Mouse (Mus musculus) limb, embryonic 13.5 days (tissue): Measurements from ENCODE around the gene Agap1. TPM values are rescaled to one million over a fixed set of nuclear protein-coding genes. Genes with fewer than 3 reads are reported as not detected.

Experiments used
- ATAC-seq: fragments of 200-750 bp; cut with Nextera tagmentation; 2 replicates; pipeline ENCODE4 v1.8.0; 2017; ENCODE audit warnings: low read depth, moderate number of reproducible peaks, moderate TSS enrichment; ENCODE audit not compliant: low FRiP score
- H3K27ac ChIP-seq: fragments of 300-500 bp; sonication (generic); 2 replicates; pipeline ENCODE4 v1.5.1; 2015; ENCODE audit warnings: inconsistent platforms, mild to moderate bottlenecking, moderate library complexity
- H3K27me3 ChIP-seq: fragments of 300-500 bp; sonication (generic); 2 replicates; pipeline ENCODE4 v1.6.1; 2015; ENCODE audit warnings: mild to moderate bottlenecking, inconsistent platforms
- H3K36me3 ChIP-seq: fragments of 300-500 bp; sonication (generic); 2 replicates; pipeline ENCODE4 v1.6.1; 2015; ENCODE audit warnings: inconsistent platforms, mild to moderate bottlenecking, moderate library complexity
- H3K4me1 ChIP-seq: fragments of 300-500 bp; sonication (generic); 2 replicates; pipeline ENCODE4 v1.6.1; 2015; ENCODE audit warnings: inconsistent platforms
- H3K4me2 ChIP-seq: fragments of 300-500 bp; sonication (generic); replicated peaks from 2 replicates; pipeline ENCODE4 v1.6.1; 2015; ENCODE audit warnings: inconsistent platforms, mild to moderate bottlenecking, moderate library complexity
- H3K4me3 ChIP-seq: fragments of 300-500 bp; sonication (generic); 2 replicates; pipeline ENCODE4 v1.5.1; 2015; ENCODE audit warnings: moderate library complexity, mild to moderate bottlenecking, inconsistent platforms
- H3K9ac ChIP-seq: fragments of 300-500 bp; sonication (generic); 2 replicates; pipeline ENCODE4 v1.6.1; 2015; ENCODE audit warnings: mild to moderate bottlenecking, inconsistent platforms
- H3K9me3 ChIP-seq: fragments of 300-500 bp; sonication (generic); 2 replicates; pipeline ENCODE4 v1.6.1; 2016; ENCODE audit warnings: inconsistent platforms
- WGBS: fragments of 180-500 bp; shearing (Covaris S2); methylation state at CpG from one replicate; pipeline ENCODE4 v1.1.7; 2015; 5-methylcytosine and 5-hydroxymethylcytosine counted together
- polyA plus RNA-seq: library from polyadenylated mRNA; unstranded; fragments of >200 nt; fragmentation: Nextera tagmentation; extraction: Ambion mirVana; gene quantifications from 2 replicates; pipeline ENCODE4 v1.2.1, GENCODE M21; 2015

The Agap1 gene
- polyA plus RNA-seq, 1 experiment from 2014 or later = 13.3 TPM

DNA sequence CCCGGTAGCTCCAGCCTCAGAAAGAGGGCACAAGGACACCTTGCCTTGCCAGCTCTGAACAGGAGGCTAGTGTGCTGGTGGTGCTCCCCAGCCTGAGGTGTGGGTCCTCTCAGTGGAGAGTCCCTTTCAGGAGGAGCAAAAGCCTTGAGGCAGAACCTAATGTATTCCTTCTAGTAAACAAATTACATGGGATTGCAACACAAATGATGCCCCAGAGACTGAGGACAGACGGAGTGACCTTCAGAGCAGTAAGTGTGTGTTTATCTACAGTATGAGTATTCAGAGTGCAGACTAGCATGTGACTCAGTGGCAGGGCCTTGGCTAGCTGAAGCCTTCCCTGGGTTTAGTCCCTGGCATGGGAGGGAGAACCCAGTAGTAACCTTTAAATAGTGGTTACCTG is 165.4 kb downstream of the Agap1 start:
- peaks cover 43% of the 10 kb centered on the region for H3K4me1 ChIP-seq
- 0 out of 2 replicates have a peak, but pooled peaks cover 4% of the 10 kb centered on the region for H3K36me3 ChIP-seq
- no peak for ATAC-seq
- no peak overlapping the region for H3K4me3 ChIP-seq
- H3K27me3 ChIP-seq = no peaks in the 10 kb centered on the region
- no peak overlapping the region for H3K9ac ChIP-seq
- H3K27ac ChIP-seq = no peak overlapping the region
- 82% methylated on average over 2 of the region's 2 CpGs for WGBS
- H3K9me3 ChIP-seq = no peaks in the 10 kb centered on the region
- no peak overlapping the region for H3K4me2 ChIP-seq

DNA sequence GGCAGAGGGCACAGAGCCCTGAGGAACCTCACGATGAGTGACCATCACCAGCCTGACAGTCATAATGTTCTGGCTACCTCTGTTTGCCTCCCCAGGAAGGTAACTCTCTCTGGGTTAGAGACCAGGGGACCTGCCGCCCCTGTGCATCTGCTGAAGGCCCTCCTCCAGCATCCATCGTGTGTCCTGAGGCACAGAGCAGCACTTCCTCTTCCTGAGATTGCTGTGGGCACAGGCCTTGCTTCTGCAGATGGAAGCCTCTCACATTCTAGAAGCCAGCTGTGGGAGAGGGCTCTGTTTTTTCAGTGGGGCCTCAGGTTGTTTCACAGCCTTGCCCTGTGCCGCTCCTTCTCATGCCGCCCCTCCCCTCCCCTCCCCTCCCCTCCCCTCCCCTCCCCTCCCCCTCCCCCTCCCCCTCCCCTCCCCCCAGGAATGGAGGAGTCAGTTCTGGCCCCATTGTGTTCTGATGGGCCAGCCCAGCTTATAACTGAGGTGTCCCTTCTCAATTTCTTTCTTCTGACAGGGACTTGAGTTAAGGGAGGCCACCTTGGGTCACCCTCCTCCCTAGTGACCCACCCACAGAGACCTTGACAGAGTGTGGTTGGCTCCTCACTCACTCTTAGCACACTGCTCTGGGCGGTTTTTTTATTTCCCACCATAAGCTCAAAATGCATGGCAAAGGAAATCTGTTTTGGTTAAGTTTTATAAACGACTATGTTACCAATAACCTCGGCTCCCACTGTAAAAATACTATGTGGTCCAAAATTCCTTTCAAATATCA is 166.6 kb downstream of the Agap1 start:
- Histone ChIP-seq H3K4me2 (no peak overlapping the region), H3K27me3 (no peaks in the 10 kb centered on the region), H3K9ac (no peak overlapping the region), H3K27ac (no peak overlapping the region), H3K9me3 (no peaks in the 10 kb centered on the region), H3K4me1 (peaks cover 34% of the 10 kb centered on the region), H3K4me3 (no peak overlapping the region), H3K36me3 (peaks cover 8% of the 10 kb centered on the region; the same call in 1 of the 2 replicates)
- WGBS = 44% methylated on average over 8 of the region's 8 CpGs
- peak; percentile 55; the same call in 1 of the 2 replicates for ATAC-seq

DNA sequence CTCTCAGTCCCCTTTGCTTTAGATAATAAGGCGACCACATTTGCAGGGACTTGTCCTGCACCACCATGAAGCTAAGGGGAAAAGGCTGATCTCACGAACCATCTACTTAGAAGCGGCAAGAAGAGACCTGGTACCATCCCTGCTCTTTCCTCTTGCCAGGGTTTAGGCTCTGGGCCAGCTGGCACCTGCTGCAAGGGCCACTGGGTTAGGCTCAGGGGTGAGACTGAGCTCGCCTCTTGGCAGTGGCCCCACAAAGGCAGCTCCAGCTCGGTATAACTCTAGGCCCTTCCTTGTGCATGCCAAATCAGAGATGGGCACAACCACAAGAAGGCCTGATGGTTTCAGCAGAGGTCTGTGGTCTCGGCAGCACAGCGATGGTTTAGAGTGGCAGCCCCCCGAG is 167.3 kb downstream of the Agap1 start:
- Histone ChIP-seq H3K27ac (no peak overlapping the region; the same call in 1 of the 2 replicates), H3K27me3 (no peaks in the 10 kb centered on the region), H3K4me3 (no peak overlapping the region), H3K4me1 (peaks cover 29% of the 10 kb centered on the region), H3K9ac (no peak overlapping the region), H3K4me2 (no peak overlapping the region), H3K9me3 (no peaks in the 10 kb centered on the region), H3K36me3 (peaks cover 8% of the 10 kb centered on the region; the same call in 1 of the 2 replicates)
- 73% methylated on average over 8 of the region's 8 CpGs for WGBS
- ATAC-seq = no peak; the same call in 1 of the 2 replicates

DNA sequence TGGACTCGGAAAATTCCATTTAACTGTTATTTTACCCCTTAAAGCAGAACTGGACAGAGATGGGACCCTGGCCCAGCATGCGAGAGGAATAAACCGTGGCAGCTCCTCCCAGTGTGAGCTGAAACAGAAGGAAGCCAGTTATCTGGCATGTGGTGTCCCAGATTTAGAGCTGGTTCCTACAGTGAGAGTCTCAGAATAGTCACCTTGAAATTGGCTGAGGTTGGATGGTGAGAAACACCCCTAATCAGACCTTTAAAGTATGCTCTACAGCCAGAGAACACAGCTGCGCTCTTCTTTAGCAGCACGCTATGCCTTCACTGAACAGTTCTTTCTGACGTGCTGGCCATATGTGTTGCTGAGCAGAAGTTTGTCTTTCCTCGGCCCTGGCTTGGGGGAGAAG is 168.2 kb downstream of the Agap1 start:
- Histone ChIP-seq H3K4me3 (no peak overlapping the region), H3K9me3 (no peaks in the 10 kb centered on the region), H3K27ac (no peak overlapping the region), H3K4me1 (peaks cover 36% of the 10 kb centered on the region), H3K9ac (no peak overlapping the region), H3K27me3 (no peaks in the 10 kb centered on the region), H3K36me3 (peaks cover 8% of the 10 kb centered on the region; the same call in 1 of the 2 replicates), H3K4me2 (no peak overlapping the region)
- ATAC-seq = no peak
- 79% methylated on average over 7 of the region's 7 CpGs for WGBS

DNA sequence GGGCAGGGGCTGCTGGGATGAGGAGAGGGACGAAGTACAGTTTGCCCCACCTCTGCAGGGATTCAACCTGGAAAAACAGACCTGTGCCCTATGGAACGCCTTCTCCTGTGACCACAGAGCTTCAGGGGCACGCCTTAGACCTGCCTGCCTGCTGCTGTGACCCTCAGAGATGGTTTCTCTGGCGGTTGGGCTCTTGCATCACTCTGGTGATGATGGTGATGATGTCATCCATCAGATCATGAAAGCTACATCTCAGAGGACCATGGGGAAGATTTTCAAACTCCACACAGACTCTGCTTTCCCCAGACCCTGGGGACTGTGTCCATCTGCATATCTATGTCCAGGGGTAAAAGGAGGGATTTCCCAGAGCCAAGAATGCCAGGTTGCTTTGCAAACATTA is 170.7 kb downstream of the Agap1 start:
- no peaks in the 10 kb centered on the region for H3K27me3 ChIP-seq
- 84% methylated on average over 4 of the region's 4 CpGs for WGBS

DNA sequence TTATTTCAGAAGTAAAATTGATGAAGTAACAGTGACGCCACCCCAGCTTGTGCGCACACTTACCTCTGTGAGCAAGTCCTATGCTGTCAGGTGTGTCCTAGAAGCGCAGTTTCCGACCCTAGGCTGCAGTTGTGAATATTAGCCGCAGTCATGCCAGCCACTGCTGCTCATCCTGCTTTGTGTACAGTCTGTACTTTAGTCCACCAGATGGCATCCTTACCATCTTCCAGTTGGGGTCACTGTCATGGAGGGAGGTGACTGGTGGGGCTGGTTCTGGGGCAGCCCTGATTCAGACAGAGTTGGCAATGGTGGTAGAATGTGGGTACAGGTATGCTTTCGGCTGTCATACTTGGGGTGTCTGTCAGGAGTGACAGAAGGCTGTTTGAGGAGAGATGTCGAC is 171.4 kb downstream of the Agap1 start:
- H3K4me2 ChIP-seq = no peak overlapping the region
- no peak overlapping the region for H3K27ac ChIP-seq
- ATAC-seq = no peak
- no peaks in the 10 kb centered on the region for H3K27me3 ChIP-seq
- 95% methylated on average over 7 of the region's 7 CpGs for WGBS
- peaks cover 22% of the 10 kb centered on the region for H3K4me1 ChIP-seq
- peaks cover 31% of the 10 kb centered on the region for H3K36me3 ChIP-seq
- H3K9ac ChIP-seq = no peak overlapping the region
- no peak overlapping the region for H3K4me3 ChIP-seq
- H3K9me3 ChIP-seq = no peaks in the 10 kb centered on the region

More for the DNA sequence above, 170.7 kb downstream of the Agap1 start:
- H3K4me2 ChIP-seq = no peak overlapping the region
- H3K9ac ChIP-seq = no peak overlapping the region
- H3K4me1 ChIP-seq = peaks cover 28% of the 10 kb centered on the region
- no peak for ATAC-seq
- H3K36me3 ChIP-seq = peaks cover 26% of the 10 kb centered on the region
- H3K9me3 ChIP-seq = no peaks in the 10 kb centered on the region
- no peak overlapping the region for H3K27ac ChIP-seq
- H3K4me3 ChIP-seq = no peak overlapping the region

DNA sequence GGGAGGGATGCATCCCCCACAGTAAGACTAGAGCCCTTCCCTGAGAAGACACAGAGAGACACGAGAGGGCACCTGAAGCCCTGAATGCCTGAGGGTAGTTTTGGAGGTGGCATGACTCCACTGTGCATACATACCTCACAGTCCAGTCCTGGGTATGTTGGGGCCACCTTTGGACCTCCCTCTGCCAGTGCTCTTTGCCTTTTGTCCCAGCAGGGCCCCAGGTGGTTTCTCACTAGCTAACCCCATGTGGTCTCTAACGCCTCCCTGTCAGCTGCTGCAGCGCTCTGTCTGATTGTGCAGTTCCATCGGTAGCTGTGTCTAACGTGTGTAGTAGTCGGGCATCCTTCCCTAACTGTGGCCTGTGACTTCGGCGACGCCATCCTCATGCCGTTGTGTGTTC is 172.3 kb downstream of the Agap1 start:
- 71% methylated on average over 10 of the region's 10 CpGs for WGBS
- Histone ChIP-seq H3K4me2 (no peak overlapping the region), H3K9me3 (no peaks in the 10 kb centered on the region), H3K27ac (peak overlapping the region; percentile 48; the same call in 1 of the 2 replicates), H3K9ac (no peak overlapping the region), H3K4me1 (peaks cover 17% of the 10 kb centered on the region), H3K4me3 (no peak overlapping the region), H3K36me3 (peaks cover 32% of the 10 kb centered on the region), H3K27me3 (no peaks in the 10 kb centered on the region)
- no peak for ATAC-seq

DNA sequence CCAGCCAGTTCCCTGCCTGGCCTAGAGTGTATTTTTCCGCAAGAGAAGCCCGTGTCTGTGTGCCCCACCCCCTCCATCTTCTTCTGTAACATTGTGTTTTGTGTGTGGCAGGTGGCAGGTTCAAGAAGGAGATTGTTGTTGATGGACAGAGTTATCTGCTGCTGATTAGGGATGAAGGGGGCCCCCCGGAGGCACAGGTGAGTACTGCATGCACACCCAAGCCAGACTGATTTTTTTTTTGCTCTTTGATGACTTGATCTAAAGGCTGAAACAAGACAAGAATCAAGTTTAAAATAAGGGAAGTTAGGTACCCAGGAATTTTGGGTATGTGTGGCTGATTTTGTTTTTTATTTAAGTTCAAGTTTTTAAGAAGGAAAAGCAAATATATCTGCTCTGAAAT is 173.0 kb downstream of the Agap1 start:
- Histone ChIP-seq H3K4me1 (peaks cover 10% of the 10 kb centered on the region), H3K27me3 (no peaks in the 10 kb centered on the region), H3K4me3 (no peak overlapping the region), H3K9me3 (no peaks in the 10 kb centered on the region), H3K9ac (no peak overlapping the region), H3K4me2 (no peak overlapping the region), H3K27ac (no peak overlapping the region), H3K36me3 (peaks cover 32% of the 10 kb centered on the region)
- no peak for ATAC-seq
- 58% methylated on average over 3 of the region's 3 CpGs for WGBS

DNA sequence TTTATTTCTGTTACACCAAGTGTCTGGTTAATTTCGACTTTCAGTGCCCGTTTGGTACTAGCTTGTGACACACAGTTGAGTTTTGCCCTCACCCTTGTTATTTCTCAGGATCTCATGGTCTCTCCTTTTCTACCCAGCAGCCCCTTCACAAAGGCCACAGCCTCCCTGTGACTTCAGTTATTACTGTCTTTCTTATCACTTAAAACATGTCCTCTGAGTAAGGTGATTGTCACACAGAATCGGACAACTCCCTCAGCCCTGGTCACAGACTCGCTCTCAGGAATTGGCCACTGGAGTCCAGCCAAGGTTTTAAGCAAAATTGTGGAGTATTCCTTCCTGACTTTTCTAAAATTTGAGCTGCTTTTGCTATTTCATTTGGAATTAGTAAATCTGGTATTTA is 176.2 kb downstream of the Agap1 start:
- Histone ChIP-seq H3K4me3 (no peak overlapping the region), H3K36me3 (peaks cover 50% of the 10 kb centered on the region), H3K9me3 (no peaks in the 10 kb centered on the region), H3K4me1 (peaks cover 6% of the 10 kb centered on the region; the same call in 1 of the 2 replicates), H3K27ac (no peak overlapping the region), H3K27me3 (no peaks in the 10 kb centered on the region), H3K4me2 (no peak overlapping the region), H3K9ac (no peak overlapping the region)
- ATAC-seq = no peak
- 87% methylated on average over 4 of the region's 4 CpGs for WGBS

DNA sequence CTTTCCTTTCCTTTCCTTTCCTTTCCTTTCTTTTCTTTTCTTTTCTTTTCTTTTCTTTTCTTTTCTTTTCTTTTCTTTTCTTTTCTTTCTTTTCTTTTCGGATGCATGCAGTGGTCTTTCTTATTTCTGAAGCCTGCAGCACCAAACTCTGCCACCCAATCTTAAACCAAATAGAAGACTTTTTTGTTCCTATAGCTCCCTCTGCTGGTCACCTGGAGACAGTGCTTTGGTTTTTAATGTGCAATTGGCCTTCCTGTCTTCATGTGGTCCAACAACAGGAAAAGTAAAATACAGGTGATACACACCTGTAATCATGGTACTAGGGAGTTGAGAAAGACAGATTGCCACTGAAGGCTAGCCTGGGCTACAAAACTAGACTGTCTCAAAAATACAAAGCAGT is 177.1 kb downstream of the Agap1 start:
- H3K9me3 ChIP-seq = no peaks in the 10 kb centered on the region

DNA sequence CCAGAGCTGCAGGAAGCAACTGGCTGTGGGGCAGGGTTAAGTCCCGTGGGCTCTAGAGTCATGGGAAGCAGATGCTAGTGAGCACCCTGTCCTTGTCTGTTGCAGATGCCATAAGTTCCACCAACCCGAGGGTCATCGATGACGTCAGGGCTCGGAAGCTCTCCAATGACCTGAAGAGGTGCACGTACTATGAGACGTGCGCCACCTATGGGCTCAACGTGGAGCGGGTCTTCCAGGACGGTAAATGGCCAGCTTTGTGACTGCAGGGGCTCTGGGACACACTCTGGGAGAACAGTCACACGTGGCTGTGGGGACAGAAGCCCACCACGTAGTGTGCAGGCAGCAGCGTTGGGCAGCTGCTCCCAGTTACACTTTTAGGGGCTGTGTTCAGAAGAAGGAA is 179.4 kb downstream of the Agap1 start:
- 72% methylated on average over 14 of the region's 14 CpGs for WGBS
- no peak overlapping the region for H3K9ac ChIP-seq
- H3K9me3 ChIP-seq = peaks cover 2% of the 10 kb centered on the region; the same call in 1 of the 2 replicates
- no peaks in the 10 kb centered on the region for H3K27me3 ChIP-seq
- no peak overlapping the region for H3K4me2 ChIP-seq
- no peak overlapping the region for H3K4me3 ChIP-seq
- ATAC-seq = no peak
- H3K27ac ChIP-seq = no peak overlapping the region
- no peaks in the 10 kb centered on the region for H3K4me1 ChIP-seq
- peaks cover 71% of the 10 kb centered on the region for H3K36me3 ChIP-seq

More for the DNA sequence above, 177.1 kb downstream of the Agap1 start:
- peaks cover 6% of the 10 kb centered on the region; the same call in 1 of the 2 replicates for H3K4me1 ChIP-seq
- no peak overlapping the region for H3K4me3 ChIP-seq
- WGBS = 25% methylated on average over 1 of the region's 1 CpGs
- no peak overlapping the region for H3K27ac ChIP-seq
- no peak overlapping the region for H3K4me2 ChIP-seq
- H3K27me3 ChIP-seq = no peaks in the 10 kb centered on the region
- H3K36me3 ChIP-seq = peaks cover 57% of the 10 kb centered on the region
- H3K9ac ChIP-seq = no peak overlapping the region
- ATAC-seq = no peak

DNA sequence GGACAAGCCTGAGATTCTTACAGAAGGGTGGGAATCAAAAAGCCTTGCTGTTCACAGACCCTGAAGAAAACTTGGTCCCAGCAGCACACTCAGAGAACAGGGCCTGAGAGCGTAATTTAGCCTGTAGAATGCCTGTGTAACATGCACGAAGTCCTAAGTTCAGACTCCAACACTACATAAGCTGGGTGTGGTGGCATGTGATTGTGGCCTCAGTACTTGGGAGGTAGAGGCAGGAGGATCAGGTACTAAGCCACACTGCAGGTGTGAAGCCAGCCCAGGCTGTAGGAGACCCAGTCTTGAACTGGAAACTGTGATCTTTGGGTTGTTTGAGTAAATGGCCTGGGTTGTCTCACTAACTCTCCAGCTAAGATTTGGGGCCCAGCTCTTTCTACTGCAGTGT is 180.5 kb downstream of the Agap1 start:
- H3K36me3 ChIP-seq = peaks cover 66% of the 10 kb centered on the region
- H3K27me3 ChIP-seq = no peaks in the 10 kb centered on the region
- H3K4me1 ChIP-seq = no peaks in the 10 kb centered on the region
- H3K4me2 ChIP-seq = no peak overlapping the region
- WGBS = 94% methylated on average over 2 of the region's 2 CpGs
- peaks cover 2% of the 10 kb centered on the region; the same call in 1 of the 2 replicates for H3K9me3 ChIP-seq
- H3K4me3 ChIP-seq = no peak overlapping the region
- H3K9ac ChIP-seq = no peak overlapping the region
- ATAC-seq = no peak
- H3K27ac ChIP-seq = no peak overlapping the region
